Mouse (Mus musculus) forebrain, embryonic 12.5 days (tissue): Measurements from ENCODE around the gene Atp13a3. TPM values are rescaled to one million over a fixed set of nuclear protein-coding genes. Genes with fewer than 3 reads are reported as not detected.
A peak's percentile ranks its signal among the peaks of the same experiment; 100 is the strongest.
"Not testable (repeated sequence)": the region's sequence is repeated elsewhere in the genome, so short reads cannot be mapped to it uniquely, and the experiment has no call there.

Source experiments
- ATAC-seq: fragments of 200-750 bp; cut with Nextera tagmentation; 2 replicates; pipeline ENCODE4 v1.8.0; 2017; ENCODE audit warnings: moderate TSS enrichment; ENCODE audit not compliant: low FRiP score
- H3K27ac ChIP-seq: fragments of 300-500 bp; sonication (generic); 2 replicates; pipeline ENCODE4 v1.5.1; 2016; ENCODE audit warnings: mild to moderate bottlenecking
- H3K27me3 ChIP-seq: fragments of 300-500 bp; sonication (generic); 2 replicates; pipeline ENCODE4 v1.6.1; 2016; ENCODE audit warnings: mild to moderate bottlenecking
- H3K36me3 ChIP-seq: fragments of 300-500 bp; sonication (generic); replicated peaks from 2 replicates; pipeline ENCODE4 v1.6.1; 2016; ENCODE audit warnings: mild to moderate bottlenecking
- H3K4me1 ChIP-seq: fragments of 300-500 bp; sonication (generic); 2 replicates; pipeline ENCODE4 v1.6.1; 2016
- H3K4me2 ChIP-seq: fragments of 300-500 bp; sonication (generic); 2 replicates; pipeline ENCODE4 v1.6.1; 2016; ENCODE audit warnings: mild to moderate bottlenecking, moderate library complexity
- H3K4me3 ChIP-seq: fragments of 300-500 bp; sonication (generic); replicated peaks from 2 replicates; pipeline ENCODE4 v1.5.1; 2016; ENCODE audit warnings: mild to moderate bottlenecking
- H3K9ac ChIP-seq: fragments of 300-500 bp; sonication (generic); 2 replicates; pipeline ENCODE4 v1.6.1; 2016; ENCODE audit warnings: mild to moderate bottlenecking
- H3K9me3 ChIP-seq: fragments of 300-500 bp; sonication (generic); 2 replicates; pipeline ENCODE4 v1.6.1; 2016
- WGBS: fragments of 180-500 bp; shearing (Covaris S2); methylation state at CpG from one replicate; pipeline ENCODE4 v1.1.7; 2016; 5-methylcytosine and 5-hydroxymethylcytosine counted together
- polyA plus RNA-seq: library from polyadenylated mRNA; unstranded; fragments of >200 nt; fragmentation: Nextera tagmentation; extraction: Ambion mirVana; gene quantifications from 2 replicates; pipeline ENCODE4 v1.2.1, GENCODE M21; 2016

The Atp13a3 gene
- polyA plus RNA-seq, 1 experiment from 2014 or later, result 15.8 TPM

- Histone ChIP-seq H3K27me3 (no peaks in the 10 kb centered on the region), H3K9ac (no peak overlapping the region), H3K36me3 (peaks cover 8% of the 10 kb centered on the region; the same call in 1 of the 2 replicates), H3K9me3 (no peaks in the 10 kb centered on the region), H3K4me2 (no peak overlapping the region), H3K4me3 (no peak overlapping the region), H3K27ac (no peak overlapping the region), H3K4me1 (no peaks in the 10 kb centered on the region)
- 80% methylated on average over 3 of the region's 3 CpGs for WGBS
- no peak for ATAC-seq
Observed at GRCm38 (mm10) chr16:30376237-30376636, 29.5 kb downstream of the Atp13a3 start.

GRCm38 (mm10) chr16:30374927-30375326 is 30.8 kb downstream of the Atp13a3 start:
- H3K36me3 ChIP-seq, result no peaks in the 10 kb centered on the region
- H3K4me3 ChIP-seq, result no peak overlapping the region
- ATAC-seq, result no peak
- H3K9ac ChIP-seq, result no peak overlapping the region
- no peaks in the 10 kb centered on the region for H3K27me3 ChIP-seq
- H3K9me3 ChIP-seq, result no peaks in the 10 kb centered on the region
- H3K4me2 ChIP-seq, result no peak overlapping the region
- 92% methylated on average over 3 of the region's 3 CpGs for WGBS
- H3K4me1 ChIP-seq, result no peaks in the 10 kb centered on the region
- no peak overlapping the region for H3K27ac ChIP-seq

GRCm38 (mm10) chr16:30374266-30374665 is 31.5 kb downstream of the Atp13a3 start:
- no peaks in the 10 kb centered on the region for H3K36me3 ChIP-seq
- H3K4me2 ChIP-seq, result no peak overlapping the region
- H3K4me1 ChIP-seq, result no peaks in the 10 kb centered on the region
- H3K4me3 ChIP-seq, result no peak overlapping the region
- 0 out of 2 replicates have a peak, but pooled peaks have one; percentile 33 for ATAC-seq
- H3K9me3 ChIP-seq, result no peaks in the 10 kb centered on the region
- H3K9ac ChIP-seq, result no peak overlapping the region
- H3K27ac ChIP-seq, result no peak overlapping the region
- H3K27me3 ChIP-seq, result no peaks in the 10 kb centered on the region
- WGBS, result 75% methylated on average over 3 of the region's 3 CpGs

GRCm38 (mm10) chr16:30373286-30373685 is 32.5 kb downstream of the Atp13a3 start:
- not testable (repeated sequence) for H3K4me3 ChIP-seq, H3K36me3 ChIP-seq, H3K4me1 ChIP-seq, H3K9ac ChIP-seq, H3K27me3 ChIP-seq, ATAC-seq, H3K27ac ChIP-seq, H3K9me3 ChIP-seq, H3K4me2 ChIP-seq
- 96% methylated on average over 4 of the region's 4 CpGs for WGBS

- Histone ChIP-seq H3K4me2 (no peak overlapping the region), H3K9ac (no peak overlapping the region), H3K9me3 (no peaks in the 10 kb centered on the region), H3K27ac (no peak overlapping the region), H3K4me3 (no peak overlapping the region), H3K27me3 (no peaks in the 10 kb centered on the region), H3K36me3 (0 out of 2 replicates have a peak, but pooled peaks cover 9% of the 10 kb centered on the region), H3K4me1 (no peaks in the 10 kb centered on the region)
- 86% methylated on average over 2 of the region's 2 CpGs for WGBS
- ATAC-seq, result no peak
Observed at GRCm38 (mm10) chr16:30367395-30367794, 38.4 kb downstream of the Atp13a3 start.

GRCm38 (mm10) chr16:30364604-30365003 is 41.2 kb downstream of the Atp13a3 start:
- Histone ChIP-seq H3K27me3 (no peaks in the 10 kb centered on the region), H3K9me3 (no peaks in the 10 kb centered on the region), H3K9ac (no peak overlapping the region), H3K4me3 (no peak overlapping the region), H3K4me1 (no peaks in the 10 kb centered on the region), H3K36me3 (0 out of 2 replicates have a peak, but pooled peaks cover 9% of the 10 kb centered on the region), H3K27ac (no peak overlapping the region), H3K4me2 (no peak overlapping the region)
- 94% methylated on average over 6 of the region's 6 CpGs for WGBS
- no peak for ATAC-seq

GRCm38 (mm10) chr16:30362528-30362927 is 43.2 kb downstream of the Atp13a3 start:
- Histone ChIP-seq H3K27ac (no peak overlapping the region), H3K4me1 (no peaks in the 10 kb centered on the region), H3K36me3 (0 out of 2 replicates have a peak, but pooled peaks cover 9% of the 10 kb centered on the region), H3K4me3 (no peak overlapping the region), H3K9ac (no peak overlapping the region), H3K27me3 (no peaks in the 10 kb centered on the region), H3K4me2 (no peak overlapping the region), H3K9me3 (no peaks in the 10 kb centered on the region)
- ATAC-seq, result no peak
- 86% methylated on average over 3 of the region's 3 CpGs for WGBS

GRCm38 (mm10) chr16:30353489-30353888 is 52.3 kb downstream of the Atp13a3 start:
- H3K9me3 ChIP-seq, H3K27ac ChIP-seq, H3K4me2 ChIP-seq, ATAC-seq, H3K27me3 ChIP-seq, H3K4me1 ChIP-seq, H3K4me3 ChIP-seq, H3K9ac ChIP-seq: not testable (repeated sequence)
- 97% methylated on average over 11 of the region's 11 CpGs for WGBS
- H3K36me3 ChIP-seq, result peaks cover 33% of the 10 kb centered on the region

- no peak for ATAC-seq
- no peak overlapping the region for H3K4me3 ChIP-seq
- H3K27ac ChIP-seq, result no peak overlapping the region
- no peaks in the 10 kb centered on the region for H3K9me3 ChIP-seq
- peaks cover 28% of the 10 kb centered on the region for H3K27me3 ChIP-seq
- H3K4me2 ChIP-seq, result no peak overlapping the region
- no peak overlapping the region for H3K9ac ChIP-seq
- peaks cover 7% of the 10 kb centered on the region for H3K36me3 ChIP-seq
- H3K4me1 ChIP-seq, result peaks cover 6% of the 10 kb centered on the region
Observed at GRCm38 (mm10) chr16:30314236-30314635, 91.5 kb downstream of the Atp13a3 start.

GRCm38 (mm10) chr16:30310647-30311046 is 95.1 kb downstream of the Atp13a3 start, which contains the start of gene Gp5:
Gp5 (minus strand) TSS chr16:30310779.
- no peak for ATAC-seq
- Histone ChIP-seq H3K9ac (no peak within 1 kb of the TSS; the same call in 1 of the 2 replicates), H3K27ac (no peak within 1 kb of the TSS), H3K4me3 (peak within 1 kb of the TSS; percentile 63), H3K4me1 (peaks cover 20% of the 10 kb centered on the region), H3K4me2 (peak within 1 kb of the TSS; percentile 99), H3K27me3 (peaks cover 62% of the 10 kb centered on the region), H3K9me3 (no peaks in the 10 kb centered on the region), H3K36me3 (peaks cover 6% of the 10 kb centered on the region)

GRCm38 (mm10) chr16:30310171-30310515 is 95.6 kb downstream of the Atp13a3 start:
- Histone ChIP-seq H3K27me3 (peaks cover 64% of the 10 kb centered on the region), H3K9me3 (no peaks in the 10 kb centered on the region), H3K36me3 (peaks cover 3% of the 10 kb centered on the region; the same call in 1 of the 2 replicates), H3K4me1 (peaks cover 20% of the 10 kb centered on the region), H3K9ac (no peak overlapping the region), H3K4me3 (no peak overlapping the region), H3K4me2 (no peak overlapping the region), H3K27ac (no peak overlapping the region)
- ATAC-seq, result no peak
- WGBS, result 52% methylated on average over 8 of the region's 8 CpGs

GRCm38 (mm10) chr16:30309395-30310170 is 96.2 kb downstream of the Atp13a3 start:
- peaks cover 20% of the 10 kb centered on the region for H3K4me1 ChIP-seq
- WGBS, result 4% methylated on average over 34 of the region's 34 CpGs
- H3K4me2 ChIP-seq, result peak overlapping the region; percentile 99
- peak overlapping the region; percentile 63 for H3K4me3 ChIP-seq
- no peaks in the 10 kb centered on the region for H3K36me3 ChIP-seq
- no peak overlapping the region for H3K27ac ChIP-seq
- peak overlapping the region; percentile 57; the same call in 1 of the 2 replicates for H3K9ac ChIP-seq
- no peaks in the 10 kb centered on the region for H3K9me3 ChIP-seq
- H3K27me3 ChIP-seq, result peaks cover 68% of the 10 kb centered on the region
- ATAC-seq, result peak; percentile 21; the same call in 1 of the 2 replicates
